Mouse (Mus musculus) ES-Bruce4 (cell line): ENCODE results near the gene Ceacam18.

Experiments
- CTCF ChIP-seq: IDR thresholded peaks from one replicate; pipeline ENCODE4 v1.8.1; 2011; ENCODE audit warnings: low read depth, low read length
- EP300 ChIP-seq: IDR thresholded peaks from 2 replicates; pipeline ENCODE4 v1.6.1; 2011; ENCODE audit warnings: low read depth, low read length; ENCODE audit not compliant: insufficient read depth

- no peak for TF ChIP-seq CTCF
- no peak for TF ChIP-seq EP300
These were observed at the start of gene Ceacam18 for GRCm38 (mm10) chr7:43634500-43634899.
